Mouse (Mus musculus) 416B (cell line): ENCODE data around the gene Sox21.

ENCODE experiments used
- DNase-seq: peaks from one replicate; pipeline ENCODE4 v3.0.0; 2011; ENCODE audit warnings: low read depth

Sox21 gene

DNA sequence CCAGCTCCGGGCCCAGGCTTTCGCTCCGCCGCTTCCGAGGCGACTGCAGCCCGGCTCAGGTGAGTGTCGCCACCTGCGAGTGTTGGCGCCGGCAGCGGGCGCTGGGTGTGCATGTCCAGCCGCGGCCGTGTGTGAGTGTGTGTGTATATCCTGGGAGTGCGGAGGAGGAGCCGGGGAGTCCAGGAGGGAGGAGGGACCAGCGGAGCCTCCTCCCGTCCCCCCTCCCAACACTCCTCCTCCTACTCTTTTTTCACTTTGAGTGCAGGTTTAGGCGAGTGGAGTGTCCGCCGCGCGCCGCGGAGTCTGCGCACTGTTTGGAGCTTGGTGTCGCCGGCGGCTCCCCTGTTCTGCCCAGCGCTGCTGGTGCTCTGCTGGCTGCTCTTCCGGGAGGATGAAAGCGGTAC lies at the start of gene Sox21:
Sox21 (minus strand) TSS at position 145 of the 404 bp plus-strand sequence.
- no peak for DNase-seq

DNA sequence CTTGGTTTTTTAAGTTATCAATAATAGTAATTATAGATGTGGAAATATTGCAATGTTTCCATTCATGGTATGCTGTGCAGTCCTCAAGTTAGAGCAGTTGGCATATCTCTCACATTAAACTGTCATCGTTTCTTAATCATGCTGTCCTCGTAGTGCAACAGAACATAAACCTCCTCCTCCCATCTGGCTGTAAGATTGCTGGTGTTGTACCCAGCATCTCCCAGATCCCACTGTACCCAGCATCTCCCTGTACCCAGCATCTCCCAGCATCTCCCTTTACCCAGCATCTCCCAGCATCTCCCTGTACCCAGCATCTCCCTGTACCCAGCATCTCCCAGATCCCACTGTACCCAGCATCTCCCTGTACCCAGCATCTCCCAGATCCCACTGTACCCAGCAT lies 49.3 kb upstream of the Sox21 start:
- no peak for DNase-seq

DNA sequence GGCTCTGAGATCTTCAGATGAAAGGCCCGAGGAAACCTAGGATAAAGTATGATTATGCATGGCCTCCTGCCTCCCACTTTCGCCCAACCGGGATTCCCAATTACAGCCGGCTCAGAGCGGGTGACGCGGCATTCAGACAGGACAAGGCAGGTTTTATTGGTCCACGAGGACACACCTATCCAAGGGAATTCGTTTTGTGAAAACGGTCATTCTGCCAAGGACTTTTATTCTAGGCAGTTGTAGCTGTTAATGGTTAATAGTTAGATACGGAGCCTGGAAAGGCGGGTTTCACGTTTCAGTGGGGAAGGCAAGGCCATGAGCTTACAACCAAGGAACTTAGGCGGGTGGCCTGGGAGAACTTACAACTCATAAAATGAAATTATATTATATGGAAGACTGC lies 46.1 kb upstream of the Sox21 start:
- no peak for DNase-seq

DNA sequence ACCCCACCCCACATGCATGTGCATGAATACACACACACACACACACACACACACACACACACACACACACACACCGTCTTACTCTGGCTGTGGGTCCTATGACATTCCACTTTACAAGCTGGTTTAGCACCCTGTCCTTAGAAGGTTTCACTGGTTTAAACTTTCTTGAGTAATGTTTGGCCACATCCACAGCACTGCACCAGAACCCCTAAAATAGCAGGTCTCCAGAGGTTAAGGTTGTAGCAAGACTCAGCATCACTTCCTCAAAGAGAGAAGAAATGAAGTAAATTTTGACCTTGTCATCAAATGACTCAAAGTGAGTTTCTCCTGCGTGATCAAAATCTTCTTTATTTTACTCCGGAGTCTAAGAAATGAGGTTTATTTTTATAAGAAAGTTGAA lies 45.4 kb upstream of the Sox21 start:
- DNase-seq, result peak; percentile 13

DNA sequence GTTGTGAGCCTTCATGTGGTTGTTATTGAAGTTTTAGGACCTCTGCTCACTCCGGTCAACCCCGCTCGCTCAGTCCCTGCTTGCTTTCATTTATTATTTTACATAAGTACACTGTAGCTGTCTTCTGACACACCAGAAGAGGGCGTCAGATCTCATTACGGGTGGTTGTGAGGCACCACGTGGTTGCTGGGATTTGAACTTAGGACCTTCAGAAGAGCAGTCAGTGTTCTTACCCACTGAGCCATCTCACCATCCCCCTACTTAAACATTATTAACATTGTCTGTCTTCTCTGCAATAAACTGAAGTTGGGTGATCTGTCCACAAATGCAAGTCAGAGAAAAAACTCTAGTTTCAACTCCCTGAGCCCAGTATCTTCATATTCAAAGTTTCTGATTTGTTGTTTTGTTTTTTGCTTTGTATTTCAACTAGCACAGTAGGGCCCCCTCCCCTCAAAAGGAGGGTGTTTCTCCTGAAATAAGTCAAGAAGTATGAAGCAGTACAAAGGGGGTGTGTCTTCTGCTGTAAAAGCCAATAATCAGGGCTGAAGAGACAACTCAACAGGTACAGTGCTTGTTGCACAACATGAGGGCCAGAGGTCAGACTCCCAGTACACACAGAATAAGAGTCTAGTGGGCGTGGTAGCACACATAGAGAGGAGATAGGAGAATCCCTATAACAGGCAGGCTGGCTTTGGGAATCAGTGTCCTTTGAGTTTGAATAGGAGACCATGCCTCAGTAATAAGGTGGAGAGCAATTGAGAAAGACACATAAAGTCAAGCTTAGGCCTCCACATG lies 41.1 kb upstream of the Sox21 start:
- no peak for DNase-seq

DNA sequence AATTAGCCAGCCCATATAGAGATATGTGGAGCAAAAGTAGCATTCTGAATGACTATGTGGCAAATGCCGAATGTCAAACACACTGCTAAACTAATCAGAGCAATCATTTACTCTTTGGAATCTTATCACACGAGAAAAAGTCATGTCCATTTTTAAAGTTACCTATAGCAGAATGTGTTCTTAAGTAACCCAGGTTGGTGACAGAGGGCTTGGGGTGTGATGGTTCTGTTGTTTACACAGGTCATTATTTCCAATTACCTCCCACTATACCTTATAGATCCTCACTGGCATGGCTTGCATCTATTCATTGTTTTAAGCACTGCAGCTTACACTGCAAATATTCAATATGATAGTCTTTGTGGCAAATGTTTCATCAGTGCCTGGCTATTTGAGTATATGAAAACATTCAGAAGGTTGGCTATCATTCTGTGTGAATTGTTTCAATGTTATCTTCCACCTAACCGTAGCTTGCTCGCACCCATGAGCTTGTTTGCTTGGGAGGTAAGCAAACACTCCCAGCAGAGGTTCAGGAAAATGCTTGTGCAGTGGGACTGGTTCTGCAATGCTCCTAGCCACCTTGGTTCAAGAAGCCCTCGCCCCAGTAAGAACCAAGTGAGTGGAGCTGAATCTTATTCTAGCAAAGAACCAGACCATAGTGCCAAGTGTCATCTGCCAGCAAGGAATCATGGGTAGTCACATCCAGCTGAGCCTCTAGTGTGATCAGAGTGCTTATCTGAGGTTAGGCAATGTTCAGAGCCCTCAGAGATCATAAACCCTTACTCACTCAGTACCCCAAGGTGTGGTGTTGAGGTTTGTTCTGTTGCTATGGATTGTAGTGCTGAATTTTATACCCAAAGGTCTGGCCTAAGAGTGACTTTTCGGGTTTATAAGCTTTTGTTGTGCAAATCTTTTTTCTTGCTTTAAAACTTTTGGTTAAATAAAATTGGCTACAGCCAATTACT lies 36.0 kb upstream of the Sox21 start:
- no peak for DNase-seq

DNA sequence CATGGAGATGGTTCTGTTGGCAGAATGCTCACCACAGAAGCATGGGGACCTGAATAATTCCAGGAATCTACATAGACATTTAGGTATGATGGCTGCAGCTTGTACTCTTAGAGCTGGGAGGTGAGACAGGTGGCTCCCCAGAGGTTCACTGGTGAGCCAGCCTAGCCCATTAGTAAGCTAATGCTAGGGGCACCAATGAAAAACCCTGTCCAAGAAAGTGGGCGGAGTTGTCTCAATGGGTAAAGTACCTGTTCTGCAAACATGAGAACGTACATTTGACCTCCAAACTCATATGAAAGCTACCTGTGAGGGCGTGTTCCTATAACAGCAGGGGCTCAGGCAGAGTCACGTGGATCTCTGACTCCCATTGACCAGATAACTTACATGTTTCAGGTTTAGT lies 32.0 kb upstream of the Sox21 start:
- DNase-seq, result no peak

DNA sequence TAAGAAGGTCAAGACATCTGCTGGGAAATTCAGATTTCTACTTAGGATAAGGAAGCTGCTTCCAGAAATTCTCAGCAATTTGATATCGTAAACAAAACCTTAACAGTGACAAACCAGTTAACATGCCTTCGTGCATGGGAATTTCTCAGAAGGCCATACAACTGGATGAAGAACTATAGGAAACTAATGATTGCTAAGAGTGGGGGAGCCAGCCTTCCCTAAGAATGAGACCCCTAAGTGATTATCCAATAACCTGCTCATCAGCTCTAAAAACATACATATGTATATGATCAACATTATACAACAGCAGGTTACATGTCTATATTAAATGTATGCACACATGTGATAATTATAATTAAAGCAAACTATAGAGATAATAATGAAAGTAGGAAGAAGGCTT lies 29.8 kb upstream of the Sox21 start, which contains the start of gene Gm9376:
Gm9376 (plus strand) TSS at position 301 of the 400 bp plus-strand sequence.
- DNase-seq, result no peak

DNA sequence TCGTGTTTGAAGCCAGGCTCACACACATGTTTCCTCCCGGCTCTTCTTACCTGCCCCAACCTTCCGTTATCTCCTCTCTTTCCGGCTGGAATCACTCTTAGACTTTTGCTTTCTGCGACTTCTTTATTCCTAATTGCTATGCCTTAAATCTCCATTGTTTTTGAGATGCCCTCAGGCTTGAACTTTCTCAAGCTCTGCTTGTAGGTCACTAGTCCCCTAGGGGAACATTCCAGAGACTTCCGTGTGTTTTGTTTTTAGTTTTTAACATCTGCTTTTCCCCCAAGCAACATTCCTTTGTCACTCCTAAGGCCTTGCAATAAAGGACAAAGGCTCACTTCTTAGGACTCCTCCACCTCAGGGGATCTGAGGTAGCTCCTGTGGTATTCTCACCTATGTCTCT lies 16.6 kb upstream of the Sox21 start:
- DNase-seq, result no peak

DNA sequence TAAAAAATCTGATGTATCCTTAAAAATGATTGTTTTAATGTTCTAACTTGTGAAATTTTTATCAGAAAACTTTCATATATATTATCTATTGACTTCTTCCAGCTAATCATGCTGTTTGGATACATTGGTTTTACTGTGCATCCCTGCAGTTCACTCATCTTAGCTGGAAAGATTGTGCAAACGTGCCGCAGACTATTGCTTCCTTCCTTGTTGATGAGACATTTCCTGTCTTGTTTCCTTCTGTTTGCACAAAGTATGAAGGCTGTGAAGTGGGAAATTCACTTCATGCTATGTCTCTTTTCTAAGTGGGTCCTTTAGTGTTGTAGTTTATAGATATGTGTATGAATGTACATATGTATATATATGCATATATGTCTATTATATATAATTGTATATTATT lies 4.6 kb upstream of the Sox21 start:
- peak; percentile 68 for DNase-seq

DNA sequence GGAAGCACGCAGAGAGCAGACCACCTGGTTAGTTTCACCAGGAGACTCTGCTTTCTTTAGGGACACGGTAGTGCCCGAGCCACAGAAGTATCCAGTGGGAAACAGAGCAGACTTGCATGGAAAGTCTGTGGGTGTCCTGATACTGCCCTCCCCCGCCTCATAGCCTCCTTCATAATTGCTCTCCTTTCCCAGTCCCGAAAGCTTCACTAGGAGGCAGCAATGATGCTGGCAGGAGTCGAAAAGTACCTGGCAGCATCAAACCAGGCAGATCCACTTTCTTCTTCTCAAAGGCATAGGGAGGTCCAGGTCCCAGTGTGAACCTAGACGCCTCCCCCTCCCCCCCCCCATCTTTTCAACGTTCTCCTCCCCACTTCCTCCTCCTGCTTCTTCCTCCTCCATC lies 2.5 kb upstream of the Sox21 start:
- no peak for DNase-seq

DNA sequence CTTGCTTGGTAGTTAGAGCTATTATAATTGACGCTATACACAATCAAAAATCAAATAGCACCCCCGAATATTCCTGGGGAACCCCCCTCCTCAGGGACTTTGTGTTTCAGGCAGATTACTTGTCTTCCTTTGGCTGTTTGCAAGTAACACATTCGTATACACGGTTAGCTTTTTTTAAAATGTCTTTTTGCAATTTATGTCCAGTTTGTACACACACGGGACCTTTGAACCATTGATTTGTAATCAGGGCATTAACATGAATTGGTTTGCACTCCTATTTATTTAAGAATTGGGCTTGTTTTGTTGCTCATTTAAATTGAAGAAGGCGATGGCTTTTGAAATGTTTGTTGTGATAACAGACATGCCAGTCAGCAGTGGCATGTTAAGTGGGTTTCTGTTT lies 956 bp upstream of the Sox21 start:
- no peak for DNase-seq

DNA sequence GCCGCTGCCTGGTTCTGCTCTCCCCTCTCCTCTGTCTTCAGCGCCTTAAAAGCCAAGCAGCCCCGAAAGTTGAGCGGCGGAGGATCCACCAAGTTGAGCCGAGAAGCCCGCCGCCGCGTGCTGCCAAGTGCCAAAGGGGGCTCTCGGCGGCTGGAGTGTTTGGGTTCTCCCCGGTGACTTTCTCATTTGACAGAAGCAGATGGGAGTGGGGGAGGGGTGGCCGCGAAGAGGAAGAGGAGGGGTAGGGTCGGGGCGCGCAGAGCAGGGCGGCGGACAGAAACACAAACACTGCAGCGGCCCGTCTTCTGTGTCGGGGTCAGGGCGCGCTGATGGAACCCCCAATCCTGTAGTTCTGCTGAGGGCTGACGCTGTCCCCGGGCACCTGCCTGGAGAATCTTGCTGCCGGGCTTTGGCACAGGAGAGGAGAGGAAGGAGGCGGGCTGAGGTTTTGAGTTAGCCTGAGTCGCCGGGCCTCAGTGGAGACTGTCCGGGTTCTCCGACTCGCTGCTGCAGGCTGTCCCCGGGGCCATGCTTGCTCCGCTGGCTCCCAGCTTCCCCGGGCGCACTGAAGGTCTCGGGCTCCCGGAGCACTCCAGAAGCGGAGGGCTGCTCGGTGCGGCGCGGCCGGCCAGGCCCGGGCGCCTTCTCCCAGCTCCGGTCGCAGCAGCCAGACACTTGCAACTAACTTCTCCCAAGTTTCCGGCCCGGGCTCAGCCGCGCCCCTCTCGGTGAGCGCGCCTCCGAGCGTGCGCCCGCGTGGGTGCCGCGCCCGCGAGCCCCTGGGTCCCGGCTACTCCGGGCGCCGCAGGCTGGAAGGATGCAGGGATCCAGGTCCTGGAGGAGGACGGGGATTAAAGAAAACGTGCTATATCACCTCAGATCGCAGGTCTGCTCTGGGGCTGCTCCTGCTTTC lies 601 bp downstream of the Sox21 start:
- no peak for DNase-seq

DNA sequence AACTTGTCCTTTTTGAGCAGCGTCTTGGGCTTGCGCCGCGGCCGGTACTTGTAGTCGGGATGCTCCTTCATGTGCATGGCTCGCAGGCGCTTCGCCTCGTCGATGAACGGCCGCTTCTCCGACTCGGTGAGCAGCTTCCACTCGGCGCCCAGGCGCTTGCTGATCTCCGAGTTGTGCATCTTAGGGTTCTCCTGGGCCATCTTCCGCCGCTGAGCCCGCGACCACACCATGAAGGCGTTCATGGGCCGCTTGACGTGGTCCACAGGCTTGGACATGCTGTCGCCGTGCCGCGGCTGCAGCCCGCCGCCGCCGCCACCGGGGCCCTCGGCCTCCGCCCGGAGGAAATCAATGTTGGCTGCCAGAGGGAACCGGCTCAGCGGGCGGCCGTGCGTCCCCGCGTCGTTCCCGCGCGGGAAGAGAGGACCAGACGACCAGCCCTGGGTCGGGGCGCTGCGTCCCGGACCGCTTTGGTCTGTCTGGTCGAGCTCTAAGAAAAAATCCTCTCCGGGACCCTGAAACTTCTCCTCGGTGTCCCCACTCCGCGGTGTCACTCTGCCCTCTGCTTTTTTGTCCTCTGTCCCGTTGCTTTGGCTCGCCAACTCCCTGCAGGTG lies 1.4 kb downstream of the Sox21 start:
- no peak for DNase-seq

DNA sequence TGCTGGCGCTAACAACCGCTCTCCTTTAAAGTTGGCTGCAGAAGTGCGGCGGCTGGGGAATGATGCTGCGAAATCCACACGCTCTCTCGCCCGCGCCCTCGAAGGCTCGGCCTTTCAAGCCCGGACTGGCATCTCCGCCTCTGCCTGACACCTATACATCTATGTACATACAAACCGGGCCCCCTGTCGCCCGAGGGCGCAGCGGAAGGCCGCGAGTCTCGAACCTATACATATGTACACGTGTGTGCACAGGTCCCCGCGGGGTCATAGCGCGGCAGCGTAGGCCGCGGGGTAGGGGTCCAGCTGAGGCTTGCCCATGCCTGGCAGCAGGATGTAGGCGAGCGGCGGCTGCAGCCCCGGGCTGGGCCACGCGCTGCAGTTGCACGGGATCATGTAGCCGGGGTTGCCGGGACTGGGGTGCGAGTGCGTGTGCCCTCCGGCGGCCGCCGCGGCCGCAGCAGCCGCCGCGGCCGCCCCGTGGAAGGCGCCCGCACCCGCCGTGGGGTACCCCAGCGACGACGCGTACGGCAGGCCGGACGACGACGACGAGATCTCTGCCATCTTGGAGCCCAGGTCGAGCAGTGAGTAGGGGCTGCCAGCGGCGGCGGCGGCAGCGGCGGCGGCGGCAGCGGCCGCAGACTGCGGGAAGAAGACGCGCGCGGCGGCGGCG lies 2.2 kb downstream of the Sox21 start:
- no peak for DNase-seq

DNA sequence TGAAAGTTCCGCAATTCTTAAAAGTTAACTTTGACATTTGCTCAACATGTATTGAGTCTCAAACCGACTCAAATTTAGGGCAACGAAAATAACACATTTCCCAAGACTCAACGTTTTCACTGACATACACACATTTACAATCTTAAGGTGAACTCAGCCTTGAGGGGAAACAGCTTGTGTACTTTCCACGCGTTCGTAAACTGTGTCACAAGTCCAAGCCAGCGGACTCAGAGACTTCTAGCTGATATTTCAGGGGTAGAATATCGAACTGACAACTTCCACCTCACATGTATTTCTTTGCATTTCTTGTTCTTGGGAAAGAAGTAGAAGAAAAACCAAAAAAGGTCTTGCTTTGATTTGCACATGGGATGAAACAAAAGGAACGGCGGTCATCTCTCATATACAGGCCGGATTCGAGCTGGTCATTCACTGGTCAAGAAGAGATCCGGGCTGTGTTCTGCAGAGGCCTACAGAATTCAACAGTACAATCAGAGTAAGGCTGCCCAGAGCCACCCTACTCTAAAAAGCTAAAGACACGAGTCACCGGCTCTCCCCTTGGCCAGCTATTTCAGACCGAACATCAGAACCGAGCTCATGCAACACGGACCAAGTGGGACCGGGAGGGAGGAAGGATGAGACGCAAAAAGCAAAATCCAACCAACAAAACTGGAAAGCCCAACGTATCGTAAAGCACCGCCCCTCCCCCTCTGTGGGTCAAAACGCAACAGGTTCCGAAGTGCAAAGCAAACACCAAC lies 2.9 kb downstream of the Sox21 start:
- DNase-seq, result no peak

DNA sequence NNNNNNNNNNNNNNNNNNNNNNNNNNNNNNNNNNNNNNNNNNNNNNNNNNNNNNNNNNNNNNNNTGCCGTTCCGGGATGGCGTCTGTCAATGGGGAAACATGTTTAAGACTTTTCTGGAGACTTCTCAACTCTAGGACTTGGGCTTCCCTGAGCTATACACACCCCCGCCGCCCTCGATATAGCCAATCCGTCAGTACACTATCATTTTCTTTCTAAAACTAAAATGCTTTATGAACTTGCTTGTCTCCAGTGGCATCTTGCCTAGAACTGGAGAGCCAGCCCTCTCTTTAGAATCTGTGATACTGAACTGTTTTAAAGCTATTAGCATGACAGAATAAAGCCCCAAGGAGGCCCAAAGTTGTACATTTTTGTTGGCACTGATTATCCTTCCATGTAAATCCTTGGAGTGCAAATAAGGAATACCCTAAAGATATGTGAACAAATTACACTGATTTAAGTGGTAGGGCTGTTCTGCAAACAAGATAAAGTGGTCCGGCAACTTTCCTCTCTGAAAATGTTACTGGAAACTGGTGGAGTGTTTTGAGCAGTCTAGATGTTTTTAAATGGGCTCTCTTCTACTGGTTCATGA lies 4.4 kb downstream of the Sox21 start:
- no peak for DNase-seq

DNA sequence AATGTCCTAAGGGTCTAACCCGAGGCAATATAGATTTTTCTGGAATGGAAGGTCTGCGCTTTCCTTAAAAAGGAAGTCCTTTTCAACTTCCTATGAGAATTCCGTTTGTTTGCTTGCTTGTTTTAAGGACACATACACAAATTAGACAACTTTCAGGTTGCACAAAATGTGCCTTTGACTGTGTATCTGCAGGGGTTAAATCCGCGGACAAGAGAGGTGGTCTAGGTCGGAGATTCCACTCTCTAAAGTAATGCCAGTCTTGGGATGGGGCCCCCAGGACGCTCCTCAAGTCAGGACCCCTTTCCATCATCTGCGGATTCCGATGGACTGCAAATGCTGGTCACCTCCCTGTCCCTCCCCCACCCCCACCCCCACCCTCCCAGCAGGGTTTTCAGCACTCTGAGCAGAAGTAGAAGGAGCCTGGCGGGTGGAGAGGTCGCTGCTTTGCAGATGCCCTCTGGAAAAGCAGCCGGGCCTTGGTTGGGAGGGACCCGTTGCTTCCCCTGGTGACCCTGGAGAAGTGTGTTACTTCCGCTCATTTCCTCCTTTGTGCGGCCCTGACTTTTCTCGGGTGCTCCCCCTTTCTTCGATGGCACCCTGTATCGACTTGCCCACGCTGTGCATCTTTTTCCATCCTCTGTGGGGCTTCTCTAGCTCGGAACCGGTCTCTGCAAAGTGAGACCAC lies 10.2 kb downstream of the Sox21 start:
- DNase-seq, result no peak

DNA sequence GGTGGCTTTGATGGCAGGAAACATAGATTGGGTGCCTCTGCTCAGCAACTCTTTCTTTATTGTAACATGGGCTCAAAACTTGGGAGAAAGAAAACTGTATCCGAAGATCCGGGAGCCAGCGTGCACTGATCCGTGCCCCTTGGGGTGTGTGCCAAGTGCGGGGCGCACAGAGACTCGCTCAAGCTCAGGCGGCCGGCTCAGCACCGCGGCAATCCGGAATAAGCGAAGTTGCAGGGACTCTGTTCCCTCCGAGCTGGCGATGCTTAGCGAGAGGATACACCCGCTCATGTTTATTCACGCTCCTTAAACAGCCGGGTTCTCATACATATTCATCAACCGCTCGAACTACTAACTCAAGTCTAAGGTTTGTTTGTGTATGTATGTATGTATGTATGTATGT lies 10.9 kb downstream of the Sox21 start:
- no peak for DNase-seq
